Mouse (Mus musculus): ENCODE measurements around the gene Zfp36l1. TPM values are rescaled to one million over a fixed set of nuclear protein-coding genes. Genes with fewer than 3 reads are reported as not detected.

The Zfp36l1 gene
- total and polyA plus RNA-seq, 2 experiments from 2014 or later, result 47.4 to 48.5 TPM

- ATAC-seq (ENCODE audit: low FRiP score) (no peak), DNase-seq (ENCODE audit: low spot score) (no peak)
- H3K9me3 ChIP-seq (ENCODE audit: low read length), result no peaks in the 10 kb centered on the region
These were observed 3.6 kb upstream of the Zfp36l1 start for GRCm38 (mm10) chr12:80116206-80117112.

DNA sequence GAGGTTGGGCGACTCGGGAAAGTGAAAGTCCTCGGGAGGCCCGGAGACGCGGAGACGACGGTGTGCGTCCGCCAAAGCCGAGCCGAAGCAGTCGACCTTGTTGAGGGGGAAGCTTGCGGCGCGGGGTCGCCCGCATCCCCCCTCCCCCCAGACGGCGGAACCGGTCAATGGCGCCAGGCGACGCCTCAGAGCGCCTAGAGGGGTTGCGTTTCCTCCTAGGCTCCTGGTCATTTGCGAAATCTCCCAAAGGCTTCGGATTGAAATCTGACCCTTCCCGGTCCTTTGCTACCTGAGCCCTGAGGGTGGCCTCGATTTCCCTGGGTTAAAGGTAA lies 3.0 kb upstream of the Zfp36l1 start:
- H3K4me1 ChIP-seq (ENCODE audit: insufficient read depth, low read length), result peaks cover 9% of the 10 kb centered on the region; the same call in 1 of the 2 replicates

More at GRCm38 (mm10) chr12:80116206-80117112, 3.6 kb upstream of the Zfp36l1 start:
- peak overlapping the region; percentile 75 for H3K9ac ChIP-seq (replicated peaks; ENCODE audit: low read length, poor library complexity, severe bottlenecking)
- H3K27ac ChIP-seq (ENCODE audit: low read depth, low read length), result peak overlapping the region; percentile 77
- TF ChIP-seq CTCF (IDR thresholded peaks at IDR 0.05), result no peak
- no peaks in the 10 kb centered on the region for H3K36me3 ChIP-seq (ENCODE audit: insufficient read depth, low read length)
- 28% methylated on average over 18 of the region's 18 CpGs for WGBS
- peak overlapping the region; percentile 74 for H3K4me2 ChIP-seq (ENCODE audit: low read depth, low read length, poor library complexity, severe bottlenecking)
- H3K4me3 ChIP-seq (ENCODE audit: low read depth, low read length), result peak overlapping the region; percentile 53
- peaks cover 19% of the 10 kb centered on the region for H3K27me3 ChIP-seq (ENCODE audit: insufficient read depth, low read length)
- peaks cover 9% of the 10 kb centered on the region; the same call in 1 of the 2 replicates for H3K4me1 ChIP-seq (ENCODE audit: insufficient read depth, low read length)

GRCm38 (mm10) chr12:80115142-80115862 lies 2.5 kb upstream of the Zfp36l1 start:
- under 1% methylated on average over 60 of the region's 71 CpGs for WGBS
- peak overlapping the region; percentile 75 for H3K9ac ChIP-seq (replicated peaks; ENCODE audit: low read length, poor library complexity, severe bottlenecking)
- H3K4me1 ChIP-seq (ENCODE audit: insufficient read depth, low read length), result peaks cover 9% of the 10 kb centered on the region; the same call in 1 of the 2 replicates
- peak overlapping the region; percentile 77 for H3K27ac ChIP-seq (ENCODE audit: low read depth, low read length)
- peak overlapping the region; percentile 53 for H3K4me3 ChIP-seq (ENCODE audit: low read depth, low read length)
- H3K9me3 ChIP-seq (ENCODE audit: low read length), result no peaks in the 10 kb centered on the region
- ATAC-seq (ENCODE audit: low FRiP score) (peak; percentile 81), DNase-seq (ENCODE audit: low spot score) (peak; percentile 81)
- H3K36me3 ChIP-seq (ENCODE audit: insufficient read depth, low read length), result no peaks in the 10 kb centered on the region
- H3K4me2 ChIP-seq (ENCODE audit: low read depth, low read length, poor library complexity, severe bottlenecking), result peak overlapping the region; percentile 74
- 0 out of 2 replicates have a peak, but pooled peaks have one; percentile 5 for TF ChIP-seq CTCF (IDR thresholded peaks at IDR 0.05)
- H3K27me3 ChIP-seq (ENCODE audit: insufficient read depth, low read length), result peaks cover 19% of the 10 kb centered on the region

More for the DNA sequence above, 3.0 kb upstream of the Zfp36l1 start:
- Histone ChIP-seq H3K9me3 (ENCODE audit: low read length) (no peaks in the 10 kb centered on the region), H3K4me3 (ENCODE audit: low read depth, low read length) (peak overlapping the region; percentile 53), H3K27me3 (ENCODE audit: insufficient read depth, low read length) (peaks cover 19% of the 10 kb centered on the region), H3K27ac (ENCODE audit: low read depth, low read length) (peak overlapping the region; percentile 77), H3K9ac (replicated peaks; ENCODE audit: low read length, poor library complexity, severe bottlenecking) (peak overlapping the region; percentile 75), H3K4me2 (ENCODE audit: low read depth, low read length, poor library complexity, severe bottlenecking) (peak overlapping the region; percentile 74), H3K36me3 (ENCODE audit: insufficient read depth, low read length) (no peaks in the 10 kb centered on the region)
- WGBS, result 0% methylated on average over 29 of the region's 30 CpGs
- DNase-seq (ENCODE audit: low spot score) (no peak), ATAC-seq (ENCODE audit: low FRiP score) (no peak)
- no peak for TF ChIP-seq CTCF (IDR thresholded peaks at IDR 0.05)

DNA sequence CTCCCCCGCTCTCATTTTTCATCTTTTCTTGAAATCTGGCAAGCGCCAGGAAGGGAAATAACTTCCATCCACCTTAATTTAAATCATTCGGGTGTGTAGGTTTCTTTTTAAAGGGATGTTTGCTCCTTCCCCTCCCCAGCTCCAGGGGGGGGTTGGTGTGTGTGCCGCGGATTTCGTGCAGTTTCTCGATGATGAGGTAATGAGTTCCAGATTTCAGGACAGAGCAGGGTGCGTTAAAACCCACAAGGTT lies 2.0 kb upstream of the Zfp36l1 start:
- Histone ChIP-seq H3K4me2 (ENCODE audit: low read depth, low read length, poor library complexity, severe bottlenecking) (peak overlapping the region; percentile 74), H3K9ac (replicated peaks; ENCODE audit: low read length, poor library complexity, severe bottlenecking) (peak overlapping the region; percentile 75), H3K4me1 (ENCODE audit: insufficient read depth, low read length) (peaks cover 9% of the 10 kb centered on the region; the same call in 1 of the 2 replicates), H3K27me3 (ENCODE audit: insufficient read depth, low read length) (peaks cover 19% of the 10 kb centered on the region), H3K4me3 (ENCODE audit: low read depth, low read length) (peak overlapping the region; percentile 53), H3K27ac (ENCODE audit: low read depth, low read length) (peak overlapping the region; percentile 77), H3K9me3 (ENCODE audit: low read length) (no peaks in the 10 kb centered on the region), H3K36me3 (ENCODE audit: insufficient read depth, low read length) (no peaks in the 10 kb centered on the region)
- WGBS, result 0% methylated on average over 8 of the region's 8 CpGs
- TF ChIP-seq CTCF (IDR thresholded peaks at IDR 0.05), result no peak
- ATAC-seq (ENCODE audit: low FRiP score) (no peak), DNase-seq (ENCODE audit: low spot score) (no peak)

GRCm38 (mm10) chr12:80114031-80114891 lies 1.4 kb upstream of the Zfp36l1 start:
- Histone ChIP-seq H3K4me2 (ENCODE audit: low read depth, low read length, poor library complexity, severe bottlenecking) (peak overlapping the region; percentile 74), H3K4me1 (ENCODE audit: insufficient read depth, low read length) (peaks cover 9% of the 10 kb centered on the region; the same call in 1 of the 2 replicates), H3K9ac (replicated peaks; ENCODE audit: low read length, poor library complexity, severe bottlenecking) (peak overlapping the region; percentile 75), H3K4me3 (ENCODE audit: low read depth, low read length) (peak overlapping the region; percentile 53), H3K9me3 (ENCODE audit: low read length) (no peaks in the 10 kb centered on the region), H3K27me3 (ENCODE audit: insufficient read depth, low read length) (peaks cover 19% of the 10 kb centered on the region), H3K36me3 (ENCODE audit: insufficient read depth, low read length) (no peaks in the 10 kb centered on the region), H3K27ac (ENCODE audit: low read depth, low read length) (peak overlapping the region; percentile 77)
- WGBS, result 1% methylated on average over 51 of the region's 51 CpGs
- peak; percentile 52 for DNase-seq (ENCODE audit: low spot score)
- no peak for TF ChIP-seq CTCF (IDR thresholded peaks at IDR 0.05)
- no peak for ATAC-seq (ENCODE audit: low FRiP score)
